Mouse (Mus musculus): ENCODE data around the gene Ncdn. TPM values are rescaled to one million over a fixed set of nuclear protein-coding genes. Genes with fewer than 3 reads are reported as not detected.

Gene Ncdn
- total RNA-seq, 1 experiment: 25.8 TPM

DNA sequence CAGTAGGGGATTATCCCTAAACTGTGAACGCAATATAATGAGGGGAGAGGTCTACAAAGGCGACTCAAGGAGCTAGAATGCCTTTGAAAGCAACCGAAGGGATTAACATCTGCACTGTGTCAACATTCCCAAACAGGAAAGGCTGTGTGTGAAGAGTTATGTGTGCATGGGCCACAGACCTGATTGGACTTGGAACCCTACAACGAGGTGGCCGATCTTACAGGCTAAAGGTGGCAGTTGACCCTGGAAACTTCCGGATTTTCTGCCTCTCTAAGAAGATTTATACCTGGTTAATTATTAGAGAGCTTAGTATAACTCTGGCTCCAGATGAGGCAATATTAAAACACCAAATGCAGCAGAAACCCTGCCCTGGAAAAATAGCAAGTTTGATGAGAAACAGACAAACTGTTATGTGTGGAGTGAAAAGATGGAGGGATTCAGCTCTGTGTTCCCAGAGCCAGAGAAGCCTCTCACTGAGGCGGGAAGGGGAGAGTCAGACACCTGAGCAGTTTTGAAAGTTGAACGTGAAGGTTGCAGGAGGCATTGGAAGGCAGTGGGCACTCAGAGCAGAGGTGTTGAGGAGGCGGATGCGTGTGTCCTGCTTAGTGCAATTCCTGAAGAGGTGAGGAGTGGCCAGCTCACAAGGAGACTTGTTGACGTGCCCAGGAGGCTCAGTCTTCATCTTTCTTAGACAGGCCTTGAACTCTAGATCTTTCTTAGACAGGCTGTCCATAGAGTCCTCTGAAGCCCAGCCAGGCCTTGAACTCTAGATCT is 9.5 kb upstream of the Ncdn start:
- Histone ChIP-seq H3K9me3 (ENCODE audit: control insufficient read depth, insufficient read depth, low read depth, low read length) (no peaks in the 10 kb centered on the region), H3K9ac (ENCODE audit: insufficient read depth, low read depth, low read length, poor library complexity, severe bottlenecking) (no peak overlapping the region), H3K36me3 (ENCODE audit: control insufficient read depth, insufficient read depth, low read length, poor library complexity, severe bottlenecking) (no peaks in the 10 kb centered on the region), H3K4me3 (ENCODE audit: insufficient read depth in 1 of 2, low read depth in 1 of 2, low read length in 2 of 2, poor library complexity in 1 of 2, severe bottlenecking in 1 of 2) (no peak overlapping the region), H3K27ac (ENCODE audit: insufficient read depth, low read depth, low read length, poor library complexity, severe bottlenecking) (no peak overlapping the region), H3K4me1 (ENCODE audit: control insufficient read depth in 2 of 2, insufficient read depth in 2 of 2, low read length in 2 of 2, poor library complexity in 1 of 2) (no peaks in the 10 kb centered on the region)
- TF ChIP-seq ZNF384 (IDR thresholded peaks at IDR 0.05; ENCODE audit: low read depth, low read length): no peak
- no peak for TF ChIP-seq CHD2 (IDR thresholded peaks at IDR 0.05; ENCODE audit: low read depth, low read length)
- no peak for TF ChIP-seq MAFK (IDR thresholded peaks at IDR 0.05; ENCODE audit: insufficient read depth, low read depth, low read length)
- TF ChIP-seq ZC3H11A (IDR thresholded peaks at IDR 0.05; ENCODE audit: borderline replicate concordance, low read depth, low read length): no peak
- no peak for TF ChIP-seq HCFC1 (IDR thresholded peaks at IDR 0.05; ENCODE audit: borderline replicate concordance, insufficient read depth, low read length)
- no peak for DNase-seq (ENCODE audit: low read depth, low spot score)
- in situ Hi-C loops (cut with MboI; ENCODE audit: low sequenced_read_pairs in 2 of 2, unreplicated experiment in 2 of 2): no loop called here

DNA sequence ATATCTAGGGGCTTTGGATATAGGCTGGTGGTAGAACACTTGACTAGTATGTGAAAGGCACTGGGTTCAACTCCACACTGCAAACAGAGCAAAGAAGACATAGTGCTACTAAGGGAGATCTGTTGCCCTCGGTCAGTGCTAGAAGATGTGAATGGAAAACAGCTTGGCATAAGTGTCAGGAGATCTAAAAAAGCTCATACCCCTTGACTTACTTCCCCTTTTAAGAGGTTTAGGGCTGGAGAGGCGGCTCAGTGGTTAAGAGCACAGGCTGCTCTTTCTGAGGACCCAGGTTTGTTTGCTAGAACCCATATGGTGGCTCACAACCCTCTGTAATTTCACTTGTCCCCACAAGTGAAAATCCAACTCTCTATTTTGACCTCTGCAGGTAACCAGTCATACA is 6.2 kb upstream of the Ncdn start:
- no peak overlapping the region for H3K4me3 ChIP-seq (ENCODE audit: insufficient read depth in 1 of 2, low read depth in 1 of 2, low read length in 2 of 2, poor library complexity in 1 of 2, severe bottlenecking in 1 of 2)
- no peak overlapping the region for H3K9ac ChIP-seq (ENCODE audit: insufficient read depth, low read depth, low read length, poor library complexity, severe bottlenecking)
- H3K36me3 ChIP-seq (ENCODE audit: control insufficient read depth, insufficient read depth, low read length, poor library complexity, severe bottlenecking): no peaks in the 10 kb centered on the region
- no peaks in the 10 kb centered on the region for H3K4me1 ChIP-seq (ENCODE audit: control insufficient read depth in 2 of 2, insufficient read depth in 2 of 2, low read length in 2 of 2, poor library complexity in 1 of 2)
- H3K27ac ChIP-seq (ENCODE audit: insufficient read depth, low read depth, low read length, poor library complexity, severe bottlenecking): no peak overlapping the region
- in situ Hi-C loops (cut with MboI; ENCODE audit: low sequenced_read_pairs in 2 of 2, unreplicated experiment in 2 of 2): no loop called here
- no peaks in the 10 kb centered on the region for H3K9me3 ChIP-seq (ENCODE audit: control insufficient read depth, insufficient read depth, low read depth, low read length)
- no peak for TF ChIP-seq HCFC1 (IDR thresholded peaks at IDR 0.05; ENCODE audit: borderline replicate concordance, insufficient read depth, low read length)
- TF ChIP-seq ZNF384 (IDR thresholded peaks at IDR 0.05; ENCODE audit: low read depth, low read length): no peak
- no peak for DNase-seq (ENCODE audit: low read depth, low spot score)

DNA sequence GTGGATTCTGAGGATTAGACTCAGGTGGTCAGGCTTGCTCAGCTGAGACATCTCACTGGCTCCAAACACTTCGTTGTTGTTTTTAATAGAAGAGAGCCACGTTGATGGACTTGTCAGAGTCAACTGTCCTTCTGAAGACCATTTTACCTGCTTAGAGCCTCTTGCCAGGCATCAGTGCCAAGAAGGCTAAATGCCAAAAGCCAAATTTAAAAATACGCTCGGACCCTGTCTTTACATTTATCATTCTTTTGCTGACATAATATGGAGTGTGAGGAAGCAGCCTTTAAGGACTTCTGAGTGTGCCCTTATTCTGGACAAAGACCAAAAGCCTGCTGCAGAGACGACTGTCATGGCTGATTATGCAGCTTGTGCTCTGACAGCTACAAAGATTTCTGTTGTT is 5.1 kb upstream of the Ncdn start:
- no peak overlapping the region for H3K9ac ChIP-seq (ENCODE audit: insufficient read depth, low read depth, low read length, poor library complexity, severe bottlenecking)
- in situ Hi-C loops (cut with MboI; ENCODE audit: low sequenced_read_pairs in 2 of 2, unreplicated experiment in 2 of 2): no loop called here
- TF ChIP-seq ZC3H11A (IDR thresholded peaks at IDR 0.05; ENCODE audit: borderline replicate concordance, low read depth, low read length) (no peak), MAFK (IDR thresholded peaks at IDR 0.05; ENCODE audit: insufficient read depth, low read depth, low read length) (no peak), CHD2 (IDR thresholded peaks at IDR 0.05; ENCODE audit: low read depth, low read length) (no peak), HCFC1 (IDR thresholded peaks at IDR 0.05; ENCODE audit: borderline replicate concordance, insufficient read depth, low read length) (no peak), ZNF384 (IDR thresholded peaks at IDR 0.05; ENCODE audit: low read depth, low read length) (no peak)
- no peaks in the 10 kb centered on the region for H3K4me1 ChIP-seq (ENCODE audit: control insufficient read depth in 2 of 2, insufficient read depth in 2 of 2, low read length in 2 of 2, poor library complexity in 1 of 2)
- H3K27ac ChIP-seq (ENCODE audit: insufficient read depth, low read depth, low read length, poor library complexity, severe bottlenecking): no peak overlapping the region
- H3K4me3 ChIP-seq (ENCODE audit: insufficient read depth in 1 of 2, low read depth in 1 of 2, low read length in 2 of 2, poor library complexity in 1 of 2, severe bottlenecking in 1 of 2): no peak overlapping the region
- no peaks in the 10 kb centered on the region for H3K9me3 ChIP-seq (ENCODE audit: control insufficient read depth, insufficient read depth, low read depth, low read length)
- H3K36me3 ChIP-seq (ENCODE audit: control insufficient read depth, insufficient read depth, low read length, poor library complexity, severe bottlenecking): no peaks in the 10 kb centered on the region
- no peak for DNase-seq (ENCODE audit: low read depth, low spot score)

DNA sequence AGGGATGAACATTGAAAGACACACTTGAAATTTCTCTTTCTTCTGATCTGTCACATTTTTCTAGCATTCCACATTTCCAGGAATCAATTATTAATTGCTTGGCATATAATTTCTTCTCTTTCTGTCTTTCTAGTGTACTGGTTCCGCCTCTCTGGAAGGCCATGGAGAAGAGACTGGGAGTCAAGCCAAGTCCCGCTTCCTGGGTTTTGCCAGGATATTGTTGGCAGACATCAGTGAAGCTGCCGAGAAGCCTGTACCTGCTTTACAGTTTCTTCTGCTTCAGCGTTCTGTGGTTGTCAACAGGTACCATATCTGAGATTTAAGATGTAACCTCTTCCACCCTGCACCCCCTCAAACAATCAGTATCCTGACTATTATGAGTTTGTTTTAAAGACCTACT is 3.5 kb upstream of the Ncdn start:
- no peak overlapping the region for H3K4me3 ChIP-seq (ENCODE audit: insufficient read depth in 1 of 2, low read depth in 1 of 2, low read length in 2 of 2, poor library complexity in 1 of 2, severe bottlenecking in 1 of 2)
- no peak overlapping the region for H3K27ac ChIP-seq (ENCODE audit: insufficient read depth, low read depth, low read length, poor library complexity, severe bottlenecking)
- H3K9me3 ChIP-seq (ENCODE audit: control insufficient read depth, insufficient read depth, low read depth, low read length): no peaks in the 10 kb centered on the region
- in situ Hi-C loops (cut with MboI; ENCODE audit: low sequenced_read_pairs in 2 of 2, unreplicated experiment in 2 of 2): no loop called here
- TF ChIP-seq MAFK (IDR thresholded peaks at IDR 0.05; ENCODE audit: insufficient read depth, low read depth, low read length) (no peak), ZNF384 (IDR thresholded peaks at IDR 0.05; ENCODE audit: low read depth, low read length) (no peak)
- no peak overlapping the region for H3K9ac ChIP-seq (ENCODE audit: insufficient read depth, low read depth, low read length, poor library complexity, severe bottlenecking)
- no peak for DNase-seq (ENCODE audit: low read depth, low spot score)
- H3K4me1 ChIP-seq (ENCODE audit: control insufficient read depth in 2 of 2, insufficient read depth in 2 of 2, low read length in 2 of 2, poor library complexity in 1 of 2): 0 out of 4 replicates have a peak, but pooled peaks cover 0 to 1% of the 10 kb centered on the region in 2 experiments
- no peaks in the 10 kb centered on the region for H3K36me3 ChIP-seq (ENCODE audit: control insufficient read depth, insufficient read depth, low read length, poor library complexity, severe bottlenecking)

Data from ES-E14 (cell line).